In genomic region chr7:141541681-141542080, GRCm38 (mm10) we compare ENCODE assay signal across 1 mouse cellular context.
TF ChIP-seq lines count a peak whose summit lies in the region.

No protein-coding gene starts in this region.

TF ChIP-seq in C2C12, 6 proteins besides CTCF, POLR2A, EP300 and RAD21 (continued from another document):
- peak; percentile 31 for TF ChIP-seq MAX (IDR thresholded peaks at IDR 0.05)
- no peak for TF ChIP-seq CEBPB (IDR thresholded peaks at IDR 0.05; ENCODE audit: low read depth)
- no peak for TF ChIP-seq MYOG (IDR thresholded peaks at IDR 0.05; ENCODE audit: control insufficient read depth, extremely low read depth, insufficient read length)
- TF ChIP-seq FOSL1 (IDR thresholded peaks at IDR 0.05; ENCODE audit: insufficient read depth, low read length, poor library complexity, severe bottlenecking): peak; percentile 26
- TF ChIP-seq USF1 (IDR thresholded peaks at IDR 0.05; ENCODE audit: low read depth): peak; percentile 11
